Mouse (Mus musculus): ENCODE measurements around the gene Vps25. TPM values are rescaled to one million over a fixed set of nuclear protein-coding genes. Genes with fewer than 3 reads are reported as not detected.

The Vps25 gene
- polyA plus RNA-seq, 1 experiment, result 92.6 TPM

DNA sequence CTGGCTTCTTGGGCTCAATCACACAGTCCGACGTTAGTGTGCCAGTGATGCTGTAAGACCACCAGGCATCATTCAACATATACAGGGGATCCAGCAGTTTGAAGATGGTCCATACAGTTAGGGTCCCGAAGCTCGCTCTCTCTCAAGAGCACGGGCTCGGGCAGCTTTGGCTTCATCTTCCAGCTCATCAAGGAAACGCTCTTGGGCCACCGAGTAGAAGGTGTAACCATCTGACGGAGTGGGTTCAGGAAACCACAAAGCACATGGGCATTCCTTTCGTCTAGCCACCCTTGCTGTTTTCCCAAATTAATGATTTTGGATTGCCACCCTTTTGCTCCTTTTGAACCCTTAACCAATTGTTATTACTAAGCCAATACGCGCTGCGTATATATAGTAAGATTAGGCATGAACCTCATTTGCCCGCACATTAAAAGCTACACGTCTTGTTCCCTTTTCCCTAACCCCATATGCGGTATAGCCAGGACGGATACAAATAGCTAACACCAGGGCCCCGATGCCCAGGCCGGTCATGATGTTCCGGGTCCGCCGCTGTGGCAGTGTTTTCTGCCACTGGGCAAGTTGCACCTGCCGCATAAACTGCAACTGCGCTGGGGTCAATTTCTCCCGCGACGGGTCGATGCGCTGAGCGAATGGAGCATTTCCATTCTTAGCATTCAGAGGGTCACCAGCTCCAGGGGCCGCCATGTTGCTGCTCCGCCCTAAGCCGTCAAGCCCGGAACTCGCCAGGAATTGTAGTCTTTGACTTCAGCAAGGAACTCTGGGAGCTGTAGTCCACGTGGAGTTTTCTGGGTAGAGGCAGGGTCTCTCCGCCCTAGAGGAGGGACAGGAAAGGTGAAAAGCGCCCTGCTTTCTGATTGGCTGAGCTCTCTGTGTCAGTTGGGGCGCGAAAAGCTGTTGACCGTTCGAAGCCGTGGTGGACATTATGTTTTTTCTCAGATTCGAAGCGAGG lies 25.0 kb downstream of the Vps25 start, which contains the start of the genes Cntd1 and Coa3:
Gene Cntd1, plus strand, starts transcription at position 790 of the 970 bp plus-strand sequence.
Gene Coa3, minus strand, starts transcription at position 892 of the 970 bp plus-strand sequence.
- TF ChIP-seq CTCF (IDR thresholded peaks at IDR 0.05; ENCODE audit: borderline replicate concordance, control insufficient read depth, extremely low read depth, insufficient read depth, low read length, poor library complexity) (peak; percentile 38; the same call in 1 of the 2 replicates), POLR2A (IDR thresholded peaks at IDR 0.05; ENCODE audit: control insufficient read depth, extremely low read depth, insufficient read depth, low read length, poor library complexity) (peak; percentile 44; the same call in 1 of the 2 replicates)
- WGBS, result 4% methylated on average over 45 of the region's 45 CpGs

DNA sequence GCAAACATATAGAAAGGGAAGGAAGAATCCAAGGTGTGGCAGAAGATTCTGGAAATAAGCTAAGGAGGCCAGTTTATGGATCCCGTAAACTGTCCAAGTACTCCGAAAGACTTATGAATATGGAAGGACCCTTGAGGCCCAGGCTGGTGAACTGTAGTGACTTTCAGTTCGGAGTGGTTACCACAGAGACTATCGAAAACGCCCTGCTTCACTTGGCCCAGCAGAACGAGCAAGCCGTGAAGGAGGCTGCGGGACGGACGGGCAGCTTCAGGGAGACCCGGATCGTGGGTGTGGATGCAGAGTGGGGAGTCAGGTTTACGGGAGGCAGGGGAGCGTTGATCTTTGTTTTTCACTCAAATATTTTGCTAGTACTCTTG lies 25.7 kb downstream of the Vps25 start:
- no peak for DNase-seq
- 67% methylated on average over 14 of the region's 14 CpGs for WGBS
- no peak for TF ChIP-seq POLR2A (IDR thresholded peaks at IDR 0.05; ENCODE audit: control insufficient read depth, extremely low read depth, insufficient read depth, low read length, poor library complexity)
- TF ChIP-seq CTCF (IDR thresholded peaks at IDR 0.05; ENCODE audit: borderline replicate concordance, control insufficient read depth, extremely low read depth, insufficient read depth, low read length, poor library complexity), result no peak
- Histone ChIP-seq H3K36me3 (ENCODE audit: control insufficient read depth, insufficient read depth, low read length) (no peaks in the 10 kb centered on the region), H3K27ac (ENCODE audit: control insufficient read depth, insufficient read depth, low read length) (no peak overlapping the region), H3K4me1 (replicated peaks; ENCODE audit: control insufficient read depth, insufficient read depth, low read length) (peaks cover 15% of the 10 kb centered on the region), H3K4me3 (ENCODE audit: control insufficient read depth, insufficient read depth, low read length) (peak overlapping the region; percentile 33), H3K27me3 (ENCODE audit: control insufficient read depth, insufficient read depth, low read length) (no peaks in the 10 kb centered on the region)

More for the DNA sequence above, 25.0 kb downstream of the Vps25 start, which contains the start of the genes Cntd1 and Coa3:
- Histone ChIP-seq H3K27ac (ENCODE audit: control insufficient read depth, insufficient read depth, low read length) (no peak within 1 kb of the TSS), H3K4me1 (replicated peaks; ENCODE audit: control insufficient read depth, insufficient read depth, low read length) (peaks cover 15% of the 10 kb centered on the region), H3K27me3 (ENCODE audit: control insufficient read depth, insufficient read depth, low read length) (no peaks in the 10 kb centered on the region), H3K36me3 (ENCODE audit: control insufficient read depth, insufficient read depth, low read length) (no peaks in the 10 kb centered on the region), H3K4me3 (ENCODE audit: control insufficient read depth, insufficient read depth, low read length) (peak within 1 kb of the TSS; percentile 60)
- DNase-seq, result peak; percentile 88

DNA sequence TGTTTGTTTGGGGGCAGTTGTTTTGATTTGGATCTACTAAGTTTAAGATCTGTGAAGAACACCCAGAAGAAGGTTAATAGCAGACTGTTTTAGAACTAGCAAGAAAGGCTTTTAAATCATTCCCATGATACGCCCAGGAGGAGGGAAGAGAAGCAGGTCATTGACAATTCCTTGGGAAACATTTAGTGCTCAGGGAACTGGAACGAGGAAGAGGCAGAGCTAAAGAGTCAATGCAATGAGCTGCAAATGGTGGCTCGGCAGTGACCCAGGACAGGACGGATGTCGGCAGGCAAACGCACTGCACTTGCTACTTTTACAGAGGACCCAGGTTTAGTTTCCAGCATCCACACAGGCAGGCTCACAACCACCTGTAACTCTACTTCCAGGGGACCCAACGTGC lies 27.3 kb downstream of the Vps25 start:
- TF ChIP-seq POLR2A (IDR thresholded peaks at IDR 0.05; ENCODE audit: control insufficient read depth, extremely low read depth, insufficient read depth, low read length, poor library complexity) (no peak), CTCF (IDR thresholded peaks at IDR 0.05; ENCODE audit: borderline replicate concordance, control insufficient read depth, extremely low read depth, insufficient read depth, low read length, poor library complexity) (no peak)
- 80% methylated on average over 7 of the region's 7 CpGs for WGBS

DNA sequence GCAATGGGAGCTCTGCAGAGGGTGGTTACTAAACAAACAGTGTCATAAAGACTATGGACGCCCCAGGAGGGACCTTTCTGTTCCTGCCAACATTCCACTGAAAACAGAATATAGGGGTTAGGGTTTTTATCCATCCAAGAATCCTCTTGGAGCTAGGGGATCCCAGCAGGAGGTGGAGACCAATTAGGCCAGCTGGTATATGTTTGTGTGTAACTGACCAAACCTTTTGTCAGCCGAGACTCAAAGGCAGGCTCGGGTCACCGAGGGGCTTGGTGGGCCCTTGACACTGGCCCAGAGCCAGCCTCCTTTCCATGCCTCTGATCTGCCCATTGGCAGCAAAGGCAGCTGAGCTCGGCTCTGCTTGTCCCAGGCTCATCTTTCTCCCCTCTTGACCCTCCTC lies 29.4 kb downstream of the Vps25 start:
- Histone ChIP-seq H3K4me1 (replicated peaks; ENCODE audit: control insufficient read depth, insufficient read depth, low read length) (peaks cover 8% of the 10 kb centered on the region), H3K27me3 (ENCODE audit: control insufficient read depth, insufficient read depth, low read length) (no peaks in the 10 kb centered on the region), H3K36me3 (ENCODE audit: control insufficient read depth, insufficient read depth, low read length) (peaks cover 13% of the 10 kb centered on the region), H3K27ac (ENCODE audit: control insufficient read depth, insufficient read depth, low read length) (no peak overlapping the region), H3K4me3 (ENCODE audit: control insufficient read depth, insufficient read depth, low read length) (no peak overlapping the region)
- DNase-seq, result no peak
- TF ChIP-seq CTCF (IDR thresholded peaks at IDR 0.05; ENCODE audit: borderline replicate concordance, control insufficient read depth, extremely low read depth, insufficient read depth, low read length, poor library complexity), result no peak
- TF ChIP-seq POLR2A (IDR thresholded peaks at IDR 0.05; ENCODE audit: control insufficient read depth, extremely low read depth, insufficient read depth, low read length, poor library complexity), result no peak
- WGBS, result 89% methylated on average over 5 of the region's 5 CpGs

More for the DNA sequence above, 27.3 kb downstream of the Vps25 start:
- Histone ChIP-seq H3K4me1 (replicated peaks; ENCODE audit: control insufficient read depth, insufficient read depth, low read length) (peaks cover 15% of the 10 kb centered on the region), H3K27me3 (ENCODE audit: control insufficient read depth, insufficient read depth, low read length) (no peaks in the 10 kb centered on the region), H3K27ac (ENCODE audit: control insufficient read depth, insufficient read depth, low read length) (no peak overlapping the region), H3K4me3 (ENCODE audit: control insufficient read depth, insufficient read depth, low read length) (no peak overlapping the region), H3K36me3 (ENCODE audit: control insufficient read depth, insufficient read depth, low read length) (0 out of 2 replicates have a peak, but pooled peaks cover 1% of the 10 kb centered on the region)
- no peak for DNase-seq

DNA sequence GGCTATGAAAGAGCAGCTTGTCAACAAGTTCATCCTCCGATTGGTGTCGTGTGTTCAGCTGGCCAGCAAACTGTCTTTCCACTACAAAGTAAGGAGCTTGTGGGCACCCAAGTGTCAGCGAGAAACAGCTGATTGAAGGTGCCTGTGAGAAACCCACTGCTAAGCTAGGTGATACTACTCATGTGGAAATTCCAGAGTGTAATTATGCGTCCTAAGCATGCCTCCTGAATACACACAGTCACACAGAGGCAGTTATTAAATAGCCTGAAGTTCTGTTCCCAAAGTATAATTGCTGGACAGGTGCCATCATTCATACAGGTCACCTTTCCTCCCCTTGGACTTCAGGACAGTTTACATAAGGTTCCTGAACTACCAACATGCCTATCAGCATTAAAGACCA lies 30.3 kb downstream of the Vps25 start:
- no peak overlapping the region for H3K27ac ChIP-seq (ENCODE audit: control insufficient read depth, insufficient read depth, low read length)
- 89% methylated on average over 4 of the region's 4 CpGs for WGBS
- DNase-seq, result no peak
- TF ChIP-seq POLR2A (IDR thresholded peaks at IDR 0.05; ENCODE audit: control insufficient read depth, extremely low read depth, insufficient read depth, low read length, poor library complexity), result no peak
- no peak for TF ChIP-seq CTCF (IDR thresholded peaks at IDR 0.05; ENCODE audit: borderline replicate concordance, control insufficient read depth, extremely low read depth, insufficient read depth, low read length, poor library complexity)
- H3K4me3 ChIP-seq (ENCODE audit: control insufficient read depth, insufficient read depth, low read length), result no peak overlapping the region
- peaks cover 20% of the 10 kb centered on the region for H3K36me3 ChIP-seq (ENCODE audit: control insufficient read depth, insufficient read depth, low read length)
- peaks cover 4% of the 10 kb centered on the region for H3K4me1 ChIP-seq (replicated peaks; ENCODE audit: control insufficient read depth, insufficient read depth, low read length)
- H3K27me3 ChIP-seq (ENCODE audit: control insufficient read depth, insufficient read depth, low read length), result no peaks in the 10 kb centered on the region

GRCm38 (mm10) chr11:101287306-101287705 lies 33.8 kb downstream of the Vps25 start:
- DNase-seq, result no peak
- no peaks in the 10 kb centered on the region for H3K27me3 ChIP-seq (ENCODE audit: control insufficient read depth, insufficient read depth, low read length)
- no peaks in the 10 kb centered on the region for H3K4me1 ChIP-seq (replicated peaks; ENCODE audit: control insufficient read depth, insufficient read depth, low read length)
- TF ChIP-seq POLR2A (IDR thresholded peaks at IDR 0.05; ENCODE audit: control insufficient read depth, extremely low read depth, insufficient read depth, low read length, poor library complexity) (no peak), CTCF (IDR thresholded peaks at IDR 0.05; ENCODE audit: borderline replicate concordance, control insufficient read depth, extremely low read depth, insufficient read depth, low read length, poor library complexity) (no peak)
- H3K36me3 ChIP-seq (ENCODE audit: control insufficient read depth, insufficient read depth, low read length), result peaks cover 52% of the 10 kb centered on the region
- 94% methylated on average over 9 of the region's 9 CpGs for WGBS
- no peak overlapping the region for H3K27ac ChIP-seq (ENCODE audit: control insufficient read depth, insufficient read depth, low read length)
- H3K4me3 ChIP-seq (ENCODE audit: control insufficient read depth, insufficient read depth, low read length), result no peak overlapping the region
